Mouse (Mus musculus) liver (tissue): ENCODE results near the gene Ppp5c.

ENCODE experiments used
- DNase-seq: peaks from one replicate; pipeline ENCODE4 v3.0.0-alpha.2; 2020; ENCODE audit warnings: mixed read lengths

The Ppp5c gene

DNA sequence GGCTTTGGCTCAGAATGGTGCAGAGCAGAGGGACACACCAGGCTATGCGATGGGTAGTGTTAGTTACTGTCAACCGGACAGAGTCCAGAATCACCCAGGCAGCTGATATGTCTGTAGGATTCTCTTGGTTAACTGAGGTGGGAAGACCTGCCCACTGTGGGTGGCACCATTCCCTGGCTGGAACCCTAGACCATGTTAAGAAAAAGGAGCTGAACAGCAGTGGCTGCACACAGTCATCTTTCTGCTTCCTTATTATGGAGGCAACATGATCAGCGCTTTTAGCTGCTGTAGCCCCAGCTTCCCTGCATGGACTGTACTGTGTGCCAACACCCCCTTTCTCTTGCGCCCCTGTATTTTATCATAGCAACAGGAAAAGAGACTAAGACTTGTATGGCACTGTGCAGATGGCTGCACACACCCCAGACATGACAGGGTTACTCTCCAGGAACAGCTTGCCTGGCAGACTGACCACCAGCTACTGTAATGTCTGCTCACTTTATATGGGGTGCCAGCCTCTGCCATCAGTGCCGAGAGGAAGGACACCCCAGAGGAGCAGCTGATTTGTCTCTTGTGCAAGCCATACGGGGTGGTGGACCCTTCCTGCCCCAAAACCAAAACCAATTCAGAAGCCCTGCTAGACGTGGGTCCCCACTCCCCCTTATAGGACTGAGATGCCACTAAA is 15.7 kb downstream of the Ppp5c start:
- no peak for DNase-seq

DNA sequence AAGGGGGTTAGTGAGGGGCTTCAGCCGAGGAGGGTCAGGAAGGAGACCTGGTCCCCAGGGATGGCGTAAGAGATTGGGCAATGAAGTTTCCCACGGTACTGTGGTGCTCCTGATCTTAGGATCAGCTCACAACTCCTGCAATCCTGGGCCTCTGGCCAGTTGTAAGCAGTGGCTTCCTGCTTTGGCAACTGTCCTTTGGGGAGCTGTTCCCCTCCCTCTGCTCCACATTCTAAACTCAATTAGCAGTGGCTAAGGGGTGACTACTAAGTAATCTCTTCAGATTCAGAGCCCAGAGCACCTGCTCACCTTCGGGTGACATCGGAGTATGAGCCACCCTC is 17.7 kb downstream of the Ppp5c start:
- DNase-seq: no peak

DNA sequence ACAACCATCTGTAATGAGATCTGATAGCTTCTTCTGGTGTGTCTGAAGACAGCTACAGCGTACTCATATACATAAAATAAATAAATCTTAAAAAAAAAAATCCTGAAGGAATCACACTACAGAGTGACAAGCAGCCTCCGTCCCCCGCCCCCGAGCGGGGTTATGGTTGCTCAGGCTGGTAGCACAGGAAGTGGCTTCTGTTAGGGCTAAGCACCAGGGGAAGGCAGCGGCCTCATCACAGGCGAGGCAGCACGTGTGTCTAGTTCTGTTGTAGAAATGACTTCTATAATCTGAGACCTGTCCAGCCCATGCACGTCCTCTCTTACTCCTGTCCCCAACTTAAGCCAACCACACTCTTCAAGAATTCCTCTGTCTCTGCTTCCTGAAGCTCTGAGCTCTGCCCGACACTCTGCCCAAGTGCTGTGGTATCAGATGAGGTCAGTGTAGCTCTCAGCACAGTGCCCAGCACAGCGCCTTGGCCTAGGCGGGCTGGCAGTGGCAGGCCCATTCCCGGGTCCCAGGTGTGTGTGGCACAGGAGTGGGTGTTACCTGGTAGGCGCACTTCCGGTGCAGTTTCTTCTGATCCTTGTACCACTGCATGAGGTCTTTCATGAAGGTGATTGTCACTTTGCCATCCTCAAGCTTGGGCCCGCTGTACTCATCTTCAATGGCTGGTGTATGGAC is 18.3 kb downstream of the Ppp5c start:
- DNase-seq: no peak

DNA sequence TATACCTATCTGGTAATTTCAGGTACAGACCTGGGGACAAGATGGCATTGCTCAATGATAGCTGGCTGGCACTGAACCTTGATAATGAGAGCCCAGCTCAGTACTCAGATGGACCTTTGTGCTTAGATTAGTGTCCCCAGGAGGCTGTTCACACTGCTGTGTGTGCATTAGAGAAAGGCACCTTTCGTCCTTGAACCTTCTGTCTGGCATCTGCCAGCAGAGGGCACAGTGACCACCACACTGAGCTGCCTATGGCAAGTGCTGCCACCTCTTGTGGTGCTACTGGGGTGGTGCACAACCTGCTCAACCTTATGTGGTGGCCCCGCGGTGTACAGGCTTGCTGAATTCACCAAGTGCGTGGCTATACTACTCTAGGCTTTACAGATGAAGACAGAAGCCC is 20.4 kb downstream of the Ppp5c start:
- DNase-seq: peak; percentile 35

DNA sequence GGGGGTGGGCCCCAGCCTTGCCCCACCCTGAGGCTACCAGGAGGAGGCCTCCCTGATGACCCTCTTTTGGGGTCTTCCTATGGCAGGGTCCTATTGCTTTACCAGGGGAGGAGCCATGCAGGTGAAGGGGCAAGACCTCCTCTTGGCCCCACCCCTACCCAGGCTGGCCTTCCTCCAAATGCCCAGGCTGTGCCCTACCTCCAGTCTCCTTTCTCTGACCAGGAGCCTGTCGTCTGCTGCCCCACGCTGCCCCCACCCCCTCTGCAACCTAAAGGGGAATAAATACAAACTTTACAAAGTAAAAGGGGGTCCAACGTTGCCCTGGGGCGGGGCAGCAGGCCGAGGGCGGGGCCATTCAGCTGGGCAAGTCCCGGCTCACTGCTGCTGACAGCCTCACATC is 23.0 kb downstream of the Ppp5c start:
- DNase-seq: no peak

DNA sequence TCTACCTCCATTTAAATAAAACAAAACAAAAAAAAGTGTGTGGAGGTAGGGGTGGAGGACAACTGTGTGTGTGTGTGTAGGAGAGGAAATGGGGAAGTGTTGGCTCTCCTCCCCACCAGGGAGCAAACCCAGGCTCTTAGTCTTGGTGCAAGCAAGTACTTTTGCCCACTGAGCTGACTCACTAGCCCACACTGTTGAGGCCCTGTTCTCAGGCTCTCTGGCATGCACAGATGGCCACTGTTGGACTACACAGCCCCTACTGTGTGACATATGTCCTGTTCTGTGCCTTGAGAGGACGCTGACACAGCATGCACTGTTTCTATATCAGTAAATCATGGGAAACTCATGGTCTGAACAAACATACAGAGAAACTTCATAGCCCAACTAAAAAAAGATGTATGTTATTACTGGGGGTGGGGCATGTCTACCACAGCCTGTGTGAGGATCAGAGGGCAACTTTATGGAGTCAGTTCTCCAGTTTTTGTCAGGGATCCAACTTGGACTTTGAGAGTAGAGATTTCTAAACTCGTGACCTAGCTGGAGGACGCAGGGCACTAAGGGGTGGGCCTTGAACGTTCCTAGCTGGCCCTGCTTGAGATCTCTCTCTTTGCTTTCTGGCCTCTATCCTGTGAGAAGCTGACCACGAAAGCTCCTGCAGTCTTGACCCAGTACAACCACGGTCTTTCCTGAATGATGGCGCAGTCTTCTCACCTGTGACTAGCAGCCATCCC is 24.3 kb downstream of the Ppp5c start:
- DNase-seq: no peak

DNA sequence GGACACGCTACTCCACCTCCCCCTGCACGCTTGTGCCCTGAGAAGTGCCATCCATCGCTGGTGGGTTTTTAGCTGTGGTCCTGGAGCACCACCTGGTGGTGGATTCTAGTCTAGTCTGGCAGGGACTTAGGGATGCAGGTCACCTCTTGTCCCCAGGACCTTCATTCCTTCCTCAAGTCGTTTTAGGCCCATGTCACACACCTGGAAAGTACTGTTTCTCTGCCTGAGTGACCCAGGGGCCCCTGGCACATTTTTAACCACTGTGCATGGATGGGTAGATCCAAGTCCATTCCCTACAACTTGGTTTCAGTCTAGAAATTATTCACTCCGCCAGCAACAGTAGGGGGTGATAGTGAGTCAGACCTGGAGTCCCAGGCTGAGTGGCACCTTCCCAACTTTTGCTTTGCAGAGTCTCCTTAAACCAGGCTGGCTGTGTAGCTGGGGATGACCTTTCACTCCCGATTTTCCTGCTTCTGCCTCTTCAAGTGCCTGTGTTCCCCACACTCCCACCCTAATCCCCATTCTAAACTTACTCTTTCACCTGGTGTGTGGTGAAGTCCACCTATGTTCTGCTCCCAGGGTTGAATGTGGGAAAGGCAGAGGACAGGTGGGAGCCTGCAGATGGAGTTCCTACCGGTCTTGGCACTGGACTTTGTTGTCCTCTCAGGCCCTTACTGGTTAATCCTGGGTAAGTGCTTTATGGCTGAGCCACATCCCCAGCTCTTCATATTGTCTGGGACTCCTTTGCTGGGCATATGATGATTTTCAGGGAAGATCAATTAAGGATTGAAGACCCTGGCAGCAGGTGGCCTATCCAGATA is 25.1 kb downstream of the Ppp5c start:
- peak; percentile 79 for DNase-seq

DNA sequence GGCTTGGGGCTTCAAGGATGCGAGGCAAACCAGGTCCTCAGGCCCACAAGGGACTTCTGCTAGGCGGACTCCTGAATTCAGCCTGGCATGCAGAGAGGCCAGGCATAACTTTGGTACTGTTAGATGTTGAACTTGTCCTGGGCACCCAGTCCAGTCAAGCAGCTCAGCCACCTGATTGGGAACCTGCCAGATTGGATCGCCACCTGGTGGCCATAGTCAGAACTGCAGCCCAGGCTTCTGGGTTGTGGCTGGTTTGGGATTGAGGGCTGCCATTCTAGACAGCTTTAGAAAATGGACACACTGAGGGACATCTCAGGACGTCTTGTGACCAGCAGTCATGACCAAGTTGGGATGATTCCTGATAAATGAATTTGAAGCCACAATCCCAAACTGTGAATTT is 28.1 kb downstream of the Ppp5c start:
- peak; percentile 88 for DNase-seq

DNA sequence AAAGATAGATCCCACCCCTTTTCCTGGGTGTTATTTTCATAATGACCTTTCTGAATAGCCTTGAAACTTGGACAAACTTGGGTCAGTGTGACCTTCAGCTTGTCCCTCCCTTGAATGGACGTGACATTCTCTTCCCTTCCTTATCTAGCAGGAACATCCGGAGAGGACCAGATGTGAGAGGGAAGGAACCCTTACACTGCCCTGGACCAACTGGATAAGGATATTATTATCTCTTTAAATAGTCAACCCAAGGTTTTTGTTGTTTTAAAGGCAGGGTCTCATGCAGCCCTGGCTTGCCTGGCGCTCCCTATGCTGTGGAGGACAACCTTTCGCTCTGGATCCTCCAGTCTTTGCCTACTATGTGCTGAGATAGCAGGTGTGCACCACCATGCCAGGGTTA is 28.5 kb downstream of the Ppp5c start:
- no peak for DNase-seq

DNA sequence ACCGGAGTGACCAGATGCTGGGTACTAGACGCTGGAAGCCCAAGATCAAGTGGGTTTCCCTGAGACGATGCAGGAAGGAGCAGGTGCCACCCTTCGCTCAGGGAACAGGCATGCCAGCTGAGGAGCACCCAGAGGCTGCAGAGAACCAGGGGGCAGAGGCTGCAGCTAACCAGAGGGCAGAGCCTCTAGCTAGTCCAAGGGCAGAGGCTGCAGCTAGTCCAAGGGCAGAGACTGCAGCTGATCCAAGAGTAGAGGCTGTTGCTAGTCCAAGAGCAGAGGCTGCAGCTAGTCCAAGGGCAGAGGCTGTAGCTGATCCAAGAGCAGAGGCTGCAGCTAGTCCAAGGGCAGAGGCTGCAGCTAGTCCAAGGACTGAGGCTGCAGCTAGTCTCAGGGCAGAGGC is 32.4 kb downstream of the Ppp5c start:
- no peak for DNase-seq

DNA sequence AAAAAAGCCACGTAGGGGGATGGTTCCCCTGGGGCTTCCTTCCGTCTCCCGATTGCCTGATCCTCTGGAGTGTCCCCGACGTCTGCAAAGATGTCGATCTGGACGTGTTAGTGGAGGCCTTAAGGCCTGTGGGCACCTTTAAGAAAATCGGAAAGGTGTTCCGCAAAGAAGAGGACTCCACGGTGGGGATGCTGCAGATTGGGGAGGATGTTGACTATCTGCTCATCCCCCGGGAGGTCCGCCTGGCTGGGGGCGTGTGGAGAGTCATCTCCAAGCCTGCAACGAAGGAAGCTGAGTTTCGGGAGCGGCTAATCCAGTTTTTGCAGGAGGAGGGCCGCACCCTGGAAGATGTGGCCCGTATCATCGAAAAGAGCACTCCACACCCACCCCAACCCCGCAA is 33.3 kb downstream of the Ppp5c start:
- DNase-seq: no peak

DNA sequence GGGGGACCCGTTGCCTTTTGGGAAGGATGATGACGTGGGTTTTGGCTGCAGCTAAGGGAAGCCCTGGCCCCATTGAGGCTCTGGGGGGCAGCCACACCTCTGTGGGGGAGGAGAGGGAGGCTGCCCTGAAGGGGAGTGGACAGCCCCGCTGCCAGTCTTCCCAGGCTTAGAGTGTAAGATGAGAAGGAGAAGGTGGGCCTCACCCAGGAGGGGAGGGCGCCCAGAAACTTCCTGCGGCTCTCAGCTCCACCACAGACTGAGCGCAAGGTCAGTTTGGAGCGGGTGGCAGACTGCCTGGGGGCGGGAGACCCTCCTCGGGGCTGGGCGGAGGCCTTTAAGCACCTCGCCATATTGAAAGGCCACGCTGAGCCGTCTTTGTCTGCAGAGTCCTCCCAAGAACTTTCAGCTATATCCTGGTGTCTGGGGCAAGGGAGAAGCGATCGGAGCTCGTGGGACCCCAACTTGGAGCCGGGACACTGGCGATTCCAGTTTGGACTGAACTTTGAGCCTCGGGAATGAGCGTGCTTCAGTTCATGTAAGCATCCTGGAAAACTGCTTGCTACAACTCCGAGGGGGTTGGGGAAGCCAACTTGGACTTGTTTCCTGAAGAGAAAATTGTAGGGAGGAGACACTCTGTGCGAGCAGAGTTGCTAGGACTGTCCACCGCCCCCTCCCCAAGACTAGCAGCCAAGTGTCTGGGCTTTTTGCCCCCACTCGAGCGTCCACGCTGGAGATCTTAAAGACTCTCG is 33.9 kb downstream of the Ppp5c start:
- peak; percentile 80 for DNase-seq

DNA sequence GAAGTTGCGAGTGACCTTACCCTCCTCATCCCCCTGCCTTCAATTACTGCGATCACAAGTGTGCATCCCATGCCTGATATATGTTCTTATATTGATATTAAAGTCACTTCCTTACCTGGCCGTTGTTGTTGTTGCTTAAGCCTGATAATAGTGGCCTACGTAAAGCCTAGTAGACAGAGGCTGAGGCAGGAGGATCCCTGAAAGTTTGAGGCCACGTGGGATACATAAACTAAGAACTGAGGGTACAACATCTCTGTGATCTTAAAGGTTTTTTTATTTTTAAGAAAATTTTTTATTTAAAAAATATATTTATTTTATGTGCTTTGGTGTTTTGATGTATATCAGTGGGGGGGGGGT is 35.3 kb downstream of the Ppp5c start, which contains the start of gene Ccdc8:
TSS of gene Ccdc8 (plus strand) at position 258 of the 357 bp plus-strand sequence.
- no peak for DNase-seq

DNA sequence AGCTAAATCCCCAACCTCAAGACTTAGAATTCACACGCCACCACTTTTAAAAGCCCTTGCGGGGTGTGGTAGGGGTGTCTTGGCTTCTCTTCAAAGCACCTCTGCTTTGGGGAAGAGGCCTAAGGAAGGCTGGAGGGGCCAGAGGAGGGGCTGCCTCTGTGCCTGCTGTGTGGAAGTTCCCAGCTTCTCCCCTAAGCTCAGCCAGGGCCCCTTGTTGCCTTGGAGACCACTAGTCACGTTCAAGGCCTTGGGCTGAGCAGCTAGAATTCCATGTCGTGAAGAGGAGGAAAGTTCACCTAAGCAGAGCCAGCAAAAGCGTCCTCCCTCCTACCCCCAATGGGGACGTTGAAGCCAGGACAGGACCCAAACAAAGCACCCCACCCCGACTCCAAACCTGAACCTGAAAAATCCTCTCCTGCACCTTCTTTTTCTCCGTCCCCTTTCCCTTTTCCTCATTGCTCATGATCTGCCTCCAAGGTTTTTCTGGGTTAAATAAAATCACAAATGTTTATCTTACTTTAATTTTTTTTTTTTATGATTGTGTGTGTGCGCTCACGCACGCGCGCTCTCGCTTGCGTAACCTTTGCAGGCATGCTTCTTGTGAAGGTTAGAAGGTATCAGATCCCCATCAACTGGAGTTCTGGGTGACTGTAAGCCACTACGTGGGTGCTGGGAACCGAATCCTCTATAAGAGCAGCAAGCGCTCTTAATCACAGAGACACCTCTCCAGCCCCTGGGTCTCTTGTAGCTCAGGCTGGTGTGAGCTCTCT is 35.9 kb downstream of the Ppp5c start:
- DNase-seq: peak; percentile 64

DNA sequence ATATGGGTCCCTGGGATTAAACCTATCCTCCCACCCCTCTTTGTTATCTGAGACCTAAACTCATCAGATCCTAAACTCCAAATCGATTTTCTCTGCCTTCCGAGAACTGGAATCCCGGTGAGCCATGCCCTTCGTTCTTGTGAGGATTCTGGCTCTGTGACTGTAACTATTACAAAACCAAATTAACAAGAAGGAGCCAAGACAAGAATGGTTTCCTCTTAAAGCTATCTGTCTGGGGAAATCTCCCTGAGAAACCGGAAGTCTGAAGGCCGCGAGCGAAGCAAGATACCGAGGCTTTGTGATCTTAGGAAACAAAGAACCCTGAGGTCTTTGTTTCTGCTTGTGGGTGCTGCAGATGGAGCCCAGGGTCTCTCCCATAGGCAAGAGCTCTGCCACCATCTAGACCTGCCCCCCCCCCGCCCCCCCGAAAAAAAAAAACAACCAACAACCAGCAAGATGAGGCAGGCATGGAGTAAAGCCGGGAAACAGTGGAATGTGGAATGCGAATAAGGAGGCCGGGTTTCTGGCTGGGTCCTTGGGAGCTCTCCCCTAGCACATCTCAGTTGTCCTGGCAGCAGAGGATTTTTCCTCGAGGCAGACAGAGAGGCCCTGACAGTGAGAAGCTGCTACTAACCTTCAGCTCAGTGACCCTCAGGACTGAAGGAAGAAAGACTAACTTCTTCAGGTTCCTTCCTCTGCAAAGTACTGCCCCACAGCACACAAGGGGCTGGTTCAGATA is 37.5 kb downstream of the Ppp5c start:
- no peak for DNase-seq

DNA sequence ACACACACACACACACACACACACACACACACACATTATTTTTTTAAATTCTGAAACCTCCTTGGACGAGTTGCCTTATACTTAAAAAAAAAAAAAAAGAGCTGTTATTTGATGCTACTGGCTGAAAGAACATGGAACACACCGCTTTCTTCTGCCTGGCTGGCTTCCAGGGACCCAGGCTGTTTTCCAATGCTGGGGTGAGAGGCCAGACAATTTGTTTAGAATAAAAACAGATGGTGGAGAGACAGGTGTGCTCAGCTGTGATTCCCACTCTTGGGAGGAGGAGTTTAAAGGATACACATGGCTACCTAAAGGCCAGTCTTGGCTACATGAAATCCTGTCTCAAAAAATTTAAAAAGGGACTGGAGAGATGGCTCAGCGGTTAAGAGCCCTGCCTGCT is 39.3 kb downstream of the Ppp5c start:
- DNase-seq: peak; percentile 44

DNA sequence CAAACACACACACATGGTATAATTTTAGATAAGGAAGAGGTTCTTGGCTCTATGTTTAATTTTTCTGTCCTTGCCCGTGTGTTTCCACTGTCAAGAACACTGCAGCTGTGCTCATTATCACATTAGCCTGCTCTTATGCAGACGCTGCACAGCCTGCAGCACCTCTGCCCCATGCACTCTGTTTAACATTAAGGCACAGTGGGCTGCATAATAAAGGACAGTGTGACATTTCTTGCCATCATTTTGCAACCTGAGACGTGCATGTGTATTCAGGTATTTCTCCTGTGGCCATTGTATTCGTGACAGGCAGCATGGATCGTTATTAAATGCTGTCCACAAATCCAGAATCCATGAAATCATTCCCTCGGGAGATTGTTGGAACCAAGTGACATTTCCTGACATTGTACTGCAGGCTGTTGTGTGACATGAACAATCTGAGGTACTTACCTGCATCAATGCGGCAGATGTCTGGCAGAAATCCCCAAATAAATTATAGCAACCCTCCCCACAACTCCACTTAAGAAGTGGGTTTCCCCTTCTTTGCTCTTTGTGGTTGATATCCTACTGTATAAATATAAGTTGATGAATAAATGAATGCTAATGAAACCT is 40.1 kb downstream of the Ppp5c start:
- no peak for DNase-seq

DNA sequence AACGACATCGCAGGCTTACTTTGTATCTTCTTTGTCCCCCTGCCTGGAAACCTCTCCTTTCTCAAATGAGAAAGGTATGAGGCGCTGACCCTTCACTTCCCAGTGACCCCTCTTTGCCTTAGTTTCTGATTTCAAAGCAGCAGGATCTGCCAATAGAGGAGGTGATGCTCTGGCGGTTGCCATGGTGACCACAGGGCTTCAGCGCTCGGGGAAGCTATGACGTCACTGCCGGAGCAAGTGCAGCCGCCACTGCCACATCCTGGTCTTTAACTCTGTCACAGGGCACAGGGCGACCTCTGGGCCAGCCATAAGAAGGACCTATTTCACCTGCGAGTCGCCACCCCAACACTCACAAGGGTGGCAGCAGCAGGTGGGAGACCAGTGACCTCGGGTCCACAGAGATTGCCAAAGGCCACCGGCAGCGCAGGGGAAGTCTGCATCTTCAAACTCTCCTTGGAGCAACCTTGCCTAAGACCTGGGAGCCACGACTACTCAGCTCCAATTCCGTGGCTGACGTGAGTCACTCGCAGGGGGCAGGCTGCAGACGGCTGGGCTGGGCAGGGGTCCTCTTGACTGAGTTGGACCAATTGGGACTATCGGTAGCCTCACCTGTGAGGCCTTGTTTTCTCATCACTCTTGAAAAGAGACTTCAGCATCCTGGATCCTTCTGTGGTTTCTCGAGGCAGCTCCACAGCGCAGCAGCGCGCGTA is 44.7 kb downstream of the Ppp5c start, which contains the start of gene Gm42372:
TSS of gene Gm42372 (plus strand) at position 228 of the 710 bp plus-strand sequence.
- DNase-seq: peak; percentile 50

DNA sequence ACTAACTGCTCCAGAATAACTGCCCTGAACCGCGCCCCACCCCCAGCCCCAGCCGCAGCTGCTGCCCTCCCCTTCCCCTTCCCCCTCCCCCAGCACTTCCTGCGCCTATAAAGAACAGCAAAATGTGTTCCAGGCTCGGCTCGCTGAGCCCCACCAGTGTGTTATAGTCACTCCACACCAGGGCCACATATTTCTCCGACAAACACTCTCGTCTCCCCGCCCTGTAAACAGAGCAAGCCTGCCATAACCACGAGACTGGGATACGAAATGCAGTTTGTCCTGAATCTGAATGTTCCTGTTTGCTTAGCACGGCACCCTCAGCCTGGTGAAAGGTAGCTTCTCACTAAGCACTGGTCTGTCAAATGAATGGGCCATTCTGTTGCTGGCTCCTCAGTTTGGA is 47.4 kb downstream of the Ppp5c start:
- DNase-seq: peak; percentile 72

DNA sequence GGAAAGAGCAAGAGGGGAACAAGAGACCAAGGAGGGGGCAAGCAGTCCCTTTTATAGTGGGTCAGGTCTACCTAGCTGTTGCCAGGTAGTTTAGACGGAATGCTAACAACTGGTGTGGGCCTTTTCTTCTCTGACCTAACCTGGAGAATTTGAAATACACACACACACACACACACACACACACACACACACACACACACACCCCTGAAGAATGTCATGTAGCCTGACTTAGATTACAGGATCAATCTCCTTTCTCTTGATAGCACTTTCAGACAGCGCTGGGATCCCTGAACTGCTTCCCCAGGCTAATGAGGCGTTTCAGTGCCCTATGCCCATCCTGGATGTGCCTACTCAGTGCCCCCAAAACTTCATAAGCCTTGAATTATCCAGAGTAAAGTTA is 49.1 kb downstream of the Ppp5c start:
- no peak for DNase-seq
